Mouse (Mus musculus) thymus, adult 2 months (tissue): ENCODE results near the gene Slc51a.

Experiments
- CTCF ChIP-seq: fragments of 200-500 bp; IDR thresholded peaks from 2 replicates; pipeline ENCODE4 v1.5.1; 2012; ENCODE audit warnings: mild to moderate bottlenecking, control low read depth, low read length, moderate library complexity, borderline replicate concordance; ENCODE audit not compliant: control insufficient read depth, poor library complexity, insufficient read depth; ENCODE audit errors: extremely low read depth
- POLR2A ChIP-seq: fragments of 200-500 bp; IDR thresholded peaks from 2 replicates; pipeline ENCODE4 v1.6.1; 2012; ENCODE audit warnings: mild to moderate bottlenecking, low read length, control low read depth, moderate library complexity; ENCODE audit not compliant: control insufficient read depth, poor library complexity, insufficient read depth; ENCODE audit errors: extremely low read depth

GRCm38 (mm10) chr16:32463426-32463825 lies 24.3 kb downstream of the Slc51a start:
- TF ChIP-seq CTCF (no peak), POLR2A (no peak)
